Mouse (Mus musculus) heart, postnatal 0 days (tissue): Measurements from ENCODE around the gene Clec4f.

Experiments
- CTCF ChIP-seq: IDR thresholded peaks from 2 replicates; pipeline ENCODE4 v1.5.1; 2016; ENCODE audit warnings: antibody characterized with exemption, control low read depth, low read depth
- EP300 ChIP-seq: IDR thresholded peaks from 2 replicates; pipeline ENCODE4 v1.6.1; 2016; ENCODE audit warnings: antibody characterized with exemption, low read depth

DNA sequence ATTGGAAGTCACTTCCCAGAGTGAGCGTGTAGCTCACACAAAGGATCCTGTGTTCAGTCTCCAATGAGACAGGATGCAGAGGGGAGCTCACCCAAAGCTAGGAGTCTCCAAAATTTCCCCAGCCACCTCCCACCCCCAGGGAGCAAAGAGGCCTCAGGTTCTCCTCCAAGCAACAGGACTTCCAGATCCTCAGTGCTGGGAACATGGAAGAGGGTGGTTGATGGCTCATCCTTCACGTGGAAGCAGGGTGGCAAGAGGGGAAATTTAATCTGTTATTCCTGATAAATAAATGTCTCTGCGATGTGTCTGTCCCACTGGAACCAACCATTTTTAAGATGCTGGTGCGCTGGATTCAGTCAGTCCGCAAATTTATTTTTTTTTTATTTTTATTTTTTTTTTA is 48.7 kb upstream of the Clec4f start:
- TF ChIP-seq CTCF (no peak), EP300 (no peak)
